Mouse (Mus musculus) limb, embryonic 12.5 days (tissue): ENCODE results near the gene Ints7. TPM values are rescaled to one million over a fixed set of nuclear protein-coding genes. Genes with fewer than 3 reads are reported as not detected.

Experiments
- ATAC-seq: fragments of 200-750 bp; cut with Nextera tagmentation; 2 replicates; pipeline ENCODE4 v1.8.0; 2017; ENCODE audit warnings: low read depth, moderate TSS enrichment; ENCODE audit not compliant: insufficient number of reproducible peaks, insufficient read depth, low FRiP score, low TSS enrichment
- H3K27ac ChIP-seq: fragments of 300-500 bp; sonication (generic); 2 replicates; pipeline ENCODE4 v1.5.1; 2016; ENCODE audit warnings: mild to moderate bottlenecking, moderate library complexity
- H3K27me3 ChIP-seq: fragments of 300-500 bp; sonication (generic); 2 replicates; pipeline ENCODE4 v1.6.1; 2016; ENCODE audit warnings: mild to moderate bottlenecking, moderate library complexity
- H3K36me3 ChIP-seq: fragments of 300-500 bp; sonication (generic); 2 replicates; pipeline ENCODE4 v1.6.1; 2016; ENCODE audit warnings: mild to moderate bottlenecking, moderate library complexity
- H3K4me1 ChIP-seq: fragments of 300-500 bp; sonication (generic); replicated peaks from 2 replicates; pipeline ENCODE4 v1.6.1; 2016
- H3K4me2 ChIP-seq: fragments of 300-500 bp; sonication (generic); 2 replicates; pipeline ENCODE4 v1.6.1; 2016; ENCODE audit warnings: mild to moderate bottlenecking, moderate library complexity
- H3K4me3 ChIP-seq: fragments of 300-500 bp; sonication (generic); replicated peaks from 2 replicates; pipeline ENCODE4 v1.5.1; 2016; ENCODE audit warnings: mild to moderate bottlenecking
- H3K9ac ChIP-seq: fragments of 300-500 bp; sonication (generic); replicated peaks from 2 replicates; pipeline ENCODE4 v1.6.1; 2016; ENCODE audit warnings: mild to moderate bottlenecking, moderate library complexity
- H3K9me3 ChIP-seq: fragments of 300-500 bp; sonication (generic); 2 replicates; pipeline ENCODE4 v1.6.1; 2016; ENCODE audit warnings: mild to moderate bottlenecking, moderate library complexity
- WGBS: fragments of 180-500 bp; shearing (Covaris S2); methylation state at CpG from one replicate; pipeline ENCODE4 v1.1.7; 2016; 5-methylcytosine and 5-hydroxymethylcytosine counted together
- polyA plus RNA-seq: library from polyadenylated mRNA; unstranded; fragments of >200 nt; fragmentation: Nextera tagmentation; extraction: Ambion mirVana; gene quantifications from 2 replicates; pipeline ENCODE4 v1.2.1, GENCODE M21; 2016

The Ints7 gene
- polyA plus RNA-seq, 1 experiment from 2014 or later: 83.1 TPM

GRCm38 (mm10) chr1:191584483-191584882 lies 9.0 kb downstream of the Ints7 start:
- Histone ChIP-seq H3K36me3 (peaks cover 74% of the 10 kb centered on the region), H3K27ac (no peak overlapping the region), H3K9ac (no peak overlapping the region), H3K4me1 (no peaks in the 10 kb centered on the region), H3K9me3 (peaks cover 5% of the 10 kb centered on the region; the same call in 1 of the 2 replicates), H3K4me2 (no peak overlapping the region), H3K27me3 (no peaks in the 10 kb centered on the region), H3K4me3 (no peak overlapping the region)
- 92% methylated on average over 4 of the region's 4 CpGs for WGBS
- ATAC-seq: no peak

DNA sequence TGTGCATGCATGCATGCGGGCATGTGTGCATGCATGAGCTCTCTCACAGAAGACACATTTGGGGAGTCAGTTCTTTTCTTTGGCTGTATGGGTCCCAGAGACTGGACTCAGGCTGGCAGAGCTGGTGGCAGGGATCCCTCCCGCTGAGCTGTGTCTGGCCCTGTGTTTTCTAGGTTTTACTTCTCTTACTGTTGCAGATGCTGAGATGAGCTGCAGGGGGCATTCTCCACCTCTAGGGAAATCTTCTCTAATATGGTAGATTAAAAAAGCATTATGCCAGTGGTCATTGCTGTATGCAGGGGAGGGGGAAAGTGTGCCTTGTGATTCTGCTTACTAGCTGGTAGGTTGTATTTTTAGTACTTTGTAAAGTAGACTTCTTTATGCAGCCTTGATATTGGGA lies 10.3 kb downstream of the Ints7 start:
- Histone ChIP-seq H3K9me3 (no peaks in the 10 kb centered on the region), H3K27me3 (no peaks in the 10 kb centered on the region), H3K27ac (no peak overlapping the region), H3K4me1 (no peaks in the 10 kb centered on the region), H3K9ac (no peak overlapping the region), H3K4me3 (no peak overlapping the region), H3K4me2 (no peak overlapping the region), H3K36me3 (peaks cover 79% of the 10 kb centered on the region)
- no peak for ATAC-seq
- WGBS: 85% methylated on average over 2 of the region's 2 CpGs

GRCm38 (mm10) chr1:191587062-191587461 lies 11.6 kb downstream of the Ints7 start:
- Histone ChIP-seq H3K4me2 (no peak overlapping the region), H3K27me3 (no peaks in the 10 kb centered on the region), H3K4me3 (no peak overlapping the region), H3K27ac (no peak overlapping the region), H3K36me3 (peaks cover 89% of the 10 kb centered on the region), H3K4me1 (no peaks in the 10 kb centered on the region), H3K9me3 (no peaks in the 10 kb centered on the region), H3K9ac (no peak overlapping the region)
- ATAC-seq: no peak
- 96% methylated on average over 3 of the region's 3 CpGs for WGBS

- Histone ChIP-seq H3K36me3 (peaks cover 86% of the 10 kb centered on the region), H3K4me3 (no peak overlapping the region), H3K27me3 (no peaks in the 10 kb centered on the region), H3K4me1 (no peaks in the 10 kb centered on the region), H3K4me2 (no peak overlapping the region), H3K27ac (no peak overlapping the region), H3K9ac (no peak overlapping the region), H3K9me3 (no peaks in the 10 kb centered on the region)
- no peak for ATAC-seq
- WGBS: 99% methylated on average over 2 of the region's 2 CpGs
These were observed 13.3 kb downstream of the Ints7 start for GRCm38 (mm10) chr1:191588749-191589148.

GRCm38 (mm10) chr1:191592016-191592720 lies 16.7 kb downstream of the Ints7 start:
- Histone ChIP-seq H3K27me3 (no peaks in the 10 kb centered on the region), H3K4me1 (no peaks in the 10 kb centered on the region), H3K9me3 (no peaks in the 10 kb centered on the region), H3K9ac (no peak overlapping the region), H3K27ac (no peak overlapping the region), H3K4me3 (no peak overlapping the region), H3K36me3 (peaks cover 88% of the 10 kb centered on the region), H3K4me2 (no peak overlapping the region)
- no peak for ATAC-seq
- 92% methylated on average over 12 of the region's 12 CpGs for WGBS

GRCm38 (mm10) chr1:191596076-191596475 lies 20.6 kb downstream of the Ints7 start:
- ATAC-seq: no peak
- WGBS: 95% methylated on average over 8 of the region's 8 CpGs
- Histone ChIP-seq H3K4me2 (no peak overlapping the region), H3K9me3 (no peaks in the 10 kb centered on the region), H3K4me3 (no peak overlapping the region), H3K36me3 (peaks cover 85% of the 10 kb centered on the region), H3K9ac (no peak overlapping the region), H3K27ac (no peak overlapping the region), H3K4me1 (no peaks in the 10 kb centered on the region), H3K27me3 (no peaks in the 10 kb centered on the region)

GRCm38 (mm10) chr1:191599210-191599609 lies 23.8 kb downstream of the Ints7 start:
- no peaks in the 10 kb centered on the region for H3K4me1 ChIP-seq
- no peaks in the 10 kb centered on the region for H3K27me3 ChIP-seq
- WGBS: 85% methylated on average over 5 of the region's 5 CpGs
- no peaks in the 10 kb centered on the region for H3K9me3 ChIP-seq
- no peak overlapping the region for H3K4me3 ChIP-seq
- ATAC-seq: no peak
- no peak overlapping the region for H3K27ac ChIP-seq
- no peak overlapping the region for H3K9ac ChIP-seq
- peaks cover 83% of the 10 kb centered on the region for H3K36me3 ChIP-seq
- H3K4me2 ChIP-seq: no peak overlapping the region

- Histone ChIP-seq H3K36me3 (peaks cover 85% of the 10 kb centered on the region), H3K4me1 (no peaks in the 10 kb centered on the region)
These were observed 29.3 kb downstream of the Ints7 start for GRCm38 (mm10) chr1:191604690-191605089.

GRCm38 (mm10) chr1:191609051-191609450 lies 33.6 kb downstream of the Ints7 start:
- ATAC-seq: no peak
- Histone ChIP-seq H3K4me2 (no peak overlapping the region), H3K9ac (no peak overlapping the region), H3K4me3 (no peak overlapping the region), H3K4me1 (no peaks in the 10 kb centered on the region), H3K36me3 (peaks cover 95% of the 10 kb centered on the region), H3K27me3 (no peaks in the 10 kb centered on the region), H3K9me3 (no peaks in the 10 kb centered on the region), H3K27ac (no peak overlapping the region)
- WGBS: 95% methylated on average over 6 of the region's 6 CpGs

More at GRCm38 (mm10) chr1:191604690-191605089, 29.3 kb downstream of the Ints7 start:
- Histone ChIP-seq H3K9ac (no peak overlapping the region), H3K4me2 (no peak overlapping the region), H3K27me3 (no peaks in the 10 kb centered on the region), H3K27ac (no peak overlapping the region), H3K9me3 (no peaks in the 10 kb centered on the region), H3K4me3 (no peak overlapping the region)
- ATAC-seq: no peak
- WGBS: 73% methylated on average over 3 of the region's 3 CpGs

DNA sequence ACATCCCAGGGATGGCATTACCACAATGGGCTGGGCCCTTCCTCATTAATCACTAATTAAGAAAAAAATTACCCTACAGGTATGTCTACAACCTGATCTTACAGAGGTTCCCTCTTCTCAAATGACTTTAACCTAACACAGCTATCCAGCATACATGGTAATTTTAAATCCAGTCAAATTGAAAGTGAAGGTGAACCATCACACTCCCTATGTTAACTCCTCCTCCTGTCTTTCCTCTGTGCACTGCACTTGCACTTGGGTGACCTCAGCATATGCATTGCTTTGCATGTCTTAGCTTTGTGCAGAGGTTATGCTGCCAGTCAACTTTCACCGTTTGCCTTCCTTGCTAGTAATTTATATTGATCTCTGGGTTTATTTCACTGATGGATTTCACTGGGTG lies 34.1 kb downstream of the Ints7 start:
- Histone ChIP-seq H3K9ac (no peak overlapping the region), H3K4me3 (no peak overlapping the region), H3K4me2 (no peak overlapping the region), H3K27ac (no peak overlapping the region), H3K4me1 (no peaks in the 10 kb centered on the region), H3K36me3 (peaks cover 96% of the 10 kb centered on the region), H3K9me3 (no peaks in the 10 kb centered on the region), H3K27me3 (no peaks in the 10 kb centered on the region)
- no peak for ATAC-seq
- WGBS: 95% methylated on average over 1 of the region's 1 CpGs

GRCm38 (mm10) chr1:191610357-191610756 lies 34.9 kb downstream of the Ints7 start:
- H3K4me3 ChIP-seq: no peak overlapping the region
- ATAC-seq: no peak
- H3K9me3 ChIP-seq: no peaks in the 10 kb centered on the region
- H3K36me3 ChIP-seq: peaks cover 96% of the 10 kb centered on the region
- WGBS: 95% methylated on average over 7 of the region's 7 CpGs
- H3K27me3 ChIP-seq: no peaks in the 10 kb centered on the region
- H3K4me1 ChIP-seq: no peaks in the 10 kb centered on the region
- no peak overlapping the region for H3K9ac ChIP-seq
- H3K27ac ChIP-seq: no peak overlapping the region
- H3K4me2 ChIP-seq: no peak overlapping the region

DNA sequence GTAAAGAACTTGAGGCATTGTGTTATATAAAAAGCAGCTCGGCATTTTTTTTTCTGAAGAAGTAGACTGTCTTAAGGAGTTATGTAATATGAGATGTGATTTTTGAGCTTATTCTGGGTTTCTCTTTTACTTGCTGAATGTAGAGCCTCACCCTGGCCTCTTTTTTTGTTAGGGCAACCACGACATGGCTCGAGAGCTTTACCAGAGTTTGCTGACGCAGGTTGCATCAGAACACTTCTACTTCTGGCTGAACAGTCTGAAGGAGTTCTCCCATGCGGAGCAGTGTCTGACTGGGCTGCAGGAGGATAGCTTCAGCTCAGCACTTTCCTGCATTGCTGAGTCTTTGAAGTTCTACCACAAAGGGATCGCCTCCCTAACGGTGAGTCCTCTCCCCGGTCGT lies 36.2 kb downstream of the Ints7 start:
- peaks cover 96% of the 10 kb centered on the region for H3K36me3 ChIP-seq

More for the DNA sequence above, 36.2 kb downstream of the Ints7 start:
- Histone ChIP-seq H3K9me3 (no peaks in the 10 kb centered on the region), H3K27ac (no peak overlapping the region), H3K4me1 (no peaks in the 10 kb centered on the region), H3K27me3 (no peaks in the 10 kb centered on the region), H3K4me2 (no peak overlapping the region), H3K4me3 (no peak overlapping the region), H3K9ac (no peak overlapping the region)
- WGBS: 86% methylated on average over 9 of the region's 9 CpGs
- ATAC-seq: no peak
